Mouse (Mus musculus): Measurements from ENCODE around the gene Diras1. TPM values are rescaled to one million over a fixed set of nuclear protein-coding genes. Genes with fewer than 3 reads are reported as not detected.

Diras1 gene
- polyA plus RNA-seq, 1 experiment from 2014 or later: not detected

DNA sequence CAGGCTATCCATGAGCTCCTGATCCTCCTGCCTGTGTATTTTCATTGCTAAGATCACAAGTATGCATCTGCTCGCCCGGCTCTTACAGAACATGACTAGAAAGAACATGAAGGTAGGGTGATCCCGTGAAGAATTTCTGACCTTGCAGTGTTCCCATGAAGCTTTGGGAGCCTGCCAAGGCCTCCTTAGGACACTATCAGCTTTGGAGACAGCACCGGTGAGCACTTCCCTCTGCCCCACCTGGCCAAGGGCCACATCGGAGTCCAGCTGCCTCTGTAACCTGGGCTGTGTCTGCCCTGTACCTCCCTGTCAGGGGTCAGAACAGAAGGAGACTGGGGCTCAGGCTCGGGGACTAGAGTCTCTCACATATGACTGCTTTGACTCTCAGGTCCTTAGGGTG lies 38.7 kb downstream of the Diras1 start:
- DNase-seq (peak; percentile 66), ATAC-seq (peak; percentile 42; the same call in 1 of the 2 replicates)
- peak overlapping the region; percentile 81 for H3K27ac ChIP-seq (ENCODE audit: low read depth)
- H3K4me2 ChIP-seq (ENCODE audit: low read depth, low read length): no peak overlapping the region
- 62% methylated on average over 6 of the region's 6 CpGs for WGBS (ENCODE audit: insufficient replicate concordance)
- H3K9ac ChIP-seq (replicated peaks): no peak overlapping the region
- no peak overlapping the region for H3K4me3 ChIP-seq (ENCODE audit: low read depth, low read length)
- no peaks in the 10 kb centered on the region for H3K27me3 ChIP-seq (ENCODE audit: insufficient read depth, low read length)
- TF ChIP-seq EP300 (IDR thresholded peaks at IDR 0.05; ENCODE audit: low read depth): peak; percentile 23; the same call in 1 of the 2 replicates
- no peak for TF ChIP-seq CTCF (IDR thresholded peaks at IDR 0.05; ENCODE audit: low read depth)
- no peaks in the 10 kb centered on the region for H3K9me3 ChIP-seq (ENCODE audit: low read length)
- H3K4me1 ChIP-seq (ENCODE audit: insufficient read depth): peaks cover 20% of the 10 kb centered on the region
- H3K36me3 ChIP-seq (replicated peaks; ENCODE audit: insufficient read depth, low read length): no peaks in the 10 kb centered on the region

DNA sequence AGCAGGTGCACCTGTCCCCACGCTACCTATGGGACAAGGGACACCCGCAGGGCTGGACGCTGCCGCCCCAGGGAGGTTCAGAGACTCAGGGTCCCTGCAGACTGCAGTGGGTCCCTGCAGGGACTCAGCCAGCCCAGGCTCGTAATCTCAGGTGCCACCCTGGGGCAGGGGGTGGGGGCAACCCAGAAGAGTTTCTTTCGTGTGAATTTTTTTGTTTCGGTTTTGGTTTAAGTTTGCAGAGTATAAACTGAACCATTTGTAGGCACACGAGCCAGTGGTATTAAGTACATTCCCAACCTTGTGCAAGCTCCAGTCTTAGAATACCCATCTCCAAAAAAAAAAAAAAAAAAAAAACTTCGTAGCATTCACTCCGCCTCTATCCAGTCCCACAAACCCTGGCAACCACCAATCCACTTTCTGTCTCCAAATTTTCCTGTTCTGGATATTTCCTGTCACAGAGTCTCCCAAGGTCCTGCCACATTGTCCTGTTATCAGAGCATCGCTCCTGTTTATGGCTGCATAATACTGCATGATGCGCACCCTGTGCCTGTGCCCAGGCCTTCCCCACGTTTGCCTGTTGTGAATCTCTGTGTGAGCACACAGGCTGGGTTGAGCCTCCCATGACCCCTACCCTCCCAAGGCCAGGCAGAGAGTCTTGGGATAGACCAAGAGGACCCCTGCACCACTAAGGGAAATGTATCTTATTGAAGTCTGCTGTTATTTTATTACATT lies 39.3 kb downstream of the Diras1 start:
- peak overlapping the region; percentile 85 for H3K4me2 ChIP-seq (ENCODE audit: low read depth, low read length)
- H3K27ac ChIP-seq (ENCODE audit: low read depth): peak overlapping the region; percentile 81
- WGBS (ENCODE audit: insufficient replicate concordance): 25% methylated on average over 13 of the region's 13 CpGs
- H3K4me1 ChIP-seq (ENCODE audit: insufficient read depth): peaks cover 25% of the 10 kb centered on the region
- no peaks in the 10 kb centered on the region for H3K27me3 ChIP-seq (ENCODE audit: insufficient read depth, low read length)
- peak overlapping the region; percentile 52 for H3K4me3 ChIP-seq (ENCODE audit: low read depth, low read length)
- H3K36me3 ChIP-seq (replicated peaks; ENCODE audit: insufficient read depth, low read length): no peaks in the 10 kb centered on the region
- H3K9ac ChIP-seq (replicated peaks): peak overlapping the region; percentile 61
- no peak for DNase-seq
- no peak for TF ChIP-seq CTCF (IDR thresholded peaks at IDR 0.05; ENCODE audit: low read depth)
- no peak for TF ChIP-seq EP300 (IDR thresholded peaks at IDR 0.05; ENCODE audit: low read depth)
- ATAC-seq: no peak
- no peaks in the 10 kb centered on the region for H3K9me3 ChIP-seq (ENCODE audit: low read length)

DNA sequence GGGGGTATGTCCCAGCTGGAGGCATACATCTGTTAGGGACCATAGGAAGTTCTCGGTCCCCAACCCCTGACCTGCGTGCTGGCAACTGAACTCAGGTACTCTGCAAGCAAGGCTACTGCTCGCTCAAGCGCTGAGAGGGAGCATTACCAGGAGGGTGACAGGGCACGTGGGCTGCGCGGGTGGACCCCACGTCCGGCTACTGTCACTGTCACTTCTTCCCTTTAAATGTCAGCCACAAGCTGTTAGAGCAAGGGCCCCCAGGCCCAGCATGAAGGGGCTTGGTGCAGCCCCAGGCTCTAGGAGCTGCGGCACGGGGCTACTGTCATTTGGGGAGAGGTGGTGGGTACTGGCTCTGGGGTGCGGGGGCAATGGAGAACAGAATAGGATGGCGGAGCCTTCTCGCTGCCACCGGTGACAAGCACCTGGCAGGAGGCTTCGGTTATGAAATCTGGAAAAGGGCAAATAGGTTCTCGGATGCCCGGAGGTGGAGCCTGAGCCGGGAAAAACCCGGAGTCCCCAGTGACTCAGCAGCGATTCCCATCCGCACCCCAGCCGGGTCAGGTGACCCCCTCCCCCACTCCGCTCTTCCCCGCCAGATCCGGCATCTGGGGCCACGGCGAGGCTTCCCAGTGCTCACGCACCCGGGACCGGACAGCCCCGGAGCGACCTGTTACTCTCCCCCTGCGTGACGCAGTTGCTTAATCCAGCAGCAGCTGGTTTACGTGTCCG lies 40.1 kb downstream of the Diras1 start:
- H3K27me3 ChIP-seq (ENCODE audit: insufficient read depth, low read length): no peaks in the 10 kb centered on the region
- H3K4me1 ChIP-seq (ENCODE audit: insufficient read depth): peaks cover 26% of the 10 kb centered on the region
- H3K9ac ChIP-seq (replicated peaks): peak overlapping the region; percentile 61

DNA sequence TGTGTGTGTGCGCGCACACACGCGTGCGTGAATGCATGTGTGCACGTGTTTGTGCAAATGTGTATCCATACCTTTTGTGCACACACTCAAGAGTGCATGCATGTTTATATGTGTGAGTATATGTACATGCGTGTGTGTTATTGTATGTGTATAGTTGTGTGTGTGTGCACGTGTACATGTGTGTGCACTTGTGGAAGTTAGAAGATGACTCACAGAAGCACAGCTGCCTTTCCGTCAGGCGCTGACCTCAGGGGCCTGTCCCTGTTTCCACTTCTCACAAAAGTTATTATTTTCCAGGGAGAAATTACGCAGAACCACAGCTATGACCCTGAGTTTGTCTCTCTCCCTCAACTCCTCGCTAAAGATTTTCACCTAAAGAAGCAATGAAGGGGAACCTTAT lies 41.2 kb downstream of the Diras1 start:
- TF ChIP-seq CTCF (IDR thresholded peaks at IDR 0.05; ENCODE audit: low read depth): no peak
- no peak for TF ChIP-seq EP300 (IDR thresholded peaks at IDR 0.05; ENCODE audit: low read depth)
- H3K27me3 ChIP-seq (ENCODE audit: insufficient read depth, low read length): no peaks in the 10 kb centered on the region
- no peaks in the 10 kb centered on the region for H3K9me3 ChIP-seq (ENCODE audit: low read length)
- no peak for ATAC-seq
- no peak overlapping the region for H3K9ac ChIP-seq (replicated peaks)
- no peak overlapping the region for H3K4me3 ChIP-seq (ENCODE audit: low read depth, low read length)
- DNase-seq: no peak
- no peak overlapping the region for H3K27ac ChIP-seq (ENCODE audit: low read depth)
- no peak overlapping the region for H3K4me2 ChIP-seq (ENCODE audit: low read depth, low read length)
- H3K4me1 ChIP-seq (ENCODE audit: insufficient read depth): peaks cover 26% of the 10 kb centered on the region
- no peaks in the 10 kb centered on the region for H3K36me3 ChIP-seq (replicated peaks; ENCODE audit: insufficient read depth, low read length)
- WGBS (ENCODE audit: insufficient replicate concordance): 77% methylated on average over 12 of the region's 12 CpGs

More for the DNA sequence above, 40.1 kb downstream of the Diras1 start:
- peak; percentile 70 for DNase-seq
- no peaks in the 10 kb centered on the region for H3K9me3 ChIP-seq (ENCODE audit: low read length)
- H3K36me3 ChIP-seq (replicated peaks; ENCODE audit: insufficient read depth, low read length): no peaks in the 10 kb centered on the region
- ATAC-seq: peak; percentile 65
- peak; percentile 39; the same call in 1 of the 2 replicates for TF ChIP-seq EP300 (IDR thresholded peaks at IDR 0.05; ENCODE audit: low read depth)
- no peak for TF ChIP-seq CTCF (IDR thresholded peaks at IDR 0.05; ENCODE audit: low read depth)
- H3K4me3 ChIP-seq (ENCODE audit: low read depth, low read length): peak overlapping the region; percentile 52
- peak overlapping the region; percentile 85 for H3K4me2 ChIP-seq (ENCODE audit: low read depth, low read length)
- peak overlapping the region; percentile 81 for H3K27ac ChIP-seq (ENCODE audit: low read depth)
- 9% methylated on average over 37 of the region's 37 CpGs for WGBS (ENCODE audit: insufficient replicate concordance)

DNA sequence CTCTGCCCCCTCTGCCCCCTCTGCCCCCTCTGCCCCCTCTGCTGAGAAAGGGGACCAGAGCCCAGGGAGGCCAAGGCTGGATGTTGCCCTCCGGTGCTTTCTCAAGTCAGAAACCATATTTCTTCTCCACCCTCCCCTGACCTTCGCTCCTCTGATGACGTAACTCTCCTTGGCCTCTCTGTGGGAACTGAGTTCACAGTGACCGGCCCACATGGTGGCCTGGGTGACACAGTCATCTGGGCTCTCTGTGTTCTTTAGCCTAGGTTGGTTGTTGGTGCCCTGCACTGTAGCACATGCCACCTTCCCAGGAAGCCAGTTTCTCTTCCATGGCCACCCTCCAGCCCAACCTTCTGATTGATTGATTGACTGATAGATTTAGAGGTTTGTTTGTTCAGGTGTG lies 43.1 kb downstream of the Diras1 start:
- ATAC-seq (no peak), DNase-seq (no peak)
- no peak overlapping the region for H3K4me3 ChIP-seq (ENCODE audit: low read depth, low read length)
- H3K36me3 ChIP-seq (replicated peaks; ENCODE audit: insufficient read depth, low read length): no peaks in the 10 kb centered on the region
- WGBS (ENCODE audit: insufficient replicate concordance): 48% methylated on average over 4 of the region's 4 CpGs
- no peaks in the 10 kb centered on the region for H3K27me3 ChIP-seq (ENCODE audit: insufficient read depth, low read length)
- H3K4me1 ChIP-seq (ENCODE audit: insufficient read depth): peaks cover 21% of the 10 kb centered on the region
- H3K4me2 ChIP-seq (ENCODE audit: low read depth, low read length): no peak overlapping the region
- TF ChIP-seq EP300 (IDR thresholded peaks at IDR 0.05; ENCODE audit: low read depth): no peak
- TF ChIP-seq CTCF (IDR thresholded peaks at IDR 0.05; ENCODE audit: low read depth): no peak
- no peak overlapping the region for H3K27ac ChIP-seq (ENCODE audit: low read depth)
- H3K9me3 ChIP-seq (ENCODE audit: low read length): no peaks in the 10 kb centered on the region
- H3K9ac ChIP-seq (replicated peaks): no peak overlapping the region

DNA sequence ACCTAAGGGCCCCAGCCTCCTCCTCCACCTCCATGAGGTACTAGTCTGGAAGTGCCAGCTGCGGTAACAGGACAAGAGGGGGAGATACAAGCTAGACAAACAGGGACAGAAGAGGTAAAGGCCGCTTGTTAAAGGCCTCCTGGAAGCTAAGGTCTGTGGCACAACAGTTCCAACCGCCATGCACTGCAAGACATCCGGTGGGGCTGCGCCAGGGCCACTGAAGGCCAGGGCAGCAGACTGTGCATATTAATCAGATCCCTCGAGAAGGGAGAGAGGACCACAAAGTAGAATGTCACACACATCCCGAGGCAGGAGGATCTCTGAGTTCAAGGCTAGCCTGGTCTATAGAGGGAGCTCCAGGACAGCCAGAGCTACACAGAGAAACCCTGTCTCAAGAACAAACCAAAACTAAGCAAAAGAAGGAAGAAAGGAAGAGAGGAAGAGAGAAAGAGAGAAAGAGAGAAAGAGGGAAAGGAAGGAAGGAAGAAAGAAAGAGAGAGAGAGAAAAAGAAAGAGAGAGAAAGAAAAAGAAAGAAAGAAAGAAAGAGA lies 43.8 kb downstream of the Diras1 start:
- ATAC-seq (no peak), DNase-seq (no peak)
- Histone ChIP-seq H3K27ac (ENCODE audit: low read depth) (no peak overlapping the region), H3K4me3 (ENCODE audit: low read depth, low read length) (no peak overlapping the region), H3K9me3 (ENCODE audit: low read length) (no peaks in the 10 kb centered on the region), H3K9ac (replicated peaks) (no peak overlapping the region), H3K36me3 (replicated peaks; ENCODE audit: insufficient read depth, low read length) (no peaks in the 10 kb centered on the region), H3K4me2 (ENCODE audit: low read depth, low read length) (no peak overlapping the region), H3K4me1 (ENCODE audit: insufficient read depth) (peaks cover 21% of the 10 kb centered on the region), H3K27me3 (ENCODE audit: insufficient read depth, low read length) (no peaks in the 10 kb centered on the region)
- WGBS (ENCODE audit: insufficient replicate concordance): 41% methylated on average over 7 of the region's 7 CpGs
- TF ChIP-seq EP300 (IDR thresholded peaks at IDR 0.05; ENCODE audit: low read depth): no peak
- 0 out of 2 replicates have a peak, but pooled peaks have one; percentile 20 for TF ChIP-seq CTCF (IDR thresholded peaks at IDR 0.05; ENCODE audit: low read depth)
